In the genomic region with DNA sequence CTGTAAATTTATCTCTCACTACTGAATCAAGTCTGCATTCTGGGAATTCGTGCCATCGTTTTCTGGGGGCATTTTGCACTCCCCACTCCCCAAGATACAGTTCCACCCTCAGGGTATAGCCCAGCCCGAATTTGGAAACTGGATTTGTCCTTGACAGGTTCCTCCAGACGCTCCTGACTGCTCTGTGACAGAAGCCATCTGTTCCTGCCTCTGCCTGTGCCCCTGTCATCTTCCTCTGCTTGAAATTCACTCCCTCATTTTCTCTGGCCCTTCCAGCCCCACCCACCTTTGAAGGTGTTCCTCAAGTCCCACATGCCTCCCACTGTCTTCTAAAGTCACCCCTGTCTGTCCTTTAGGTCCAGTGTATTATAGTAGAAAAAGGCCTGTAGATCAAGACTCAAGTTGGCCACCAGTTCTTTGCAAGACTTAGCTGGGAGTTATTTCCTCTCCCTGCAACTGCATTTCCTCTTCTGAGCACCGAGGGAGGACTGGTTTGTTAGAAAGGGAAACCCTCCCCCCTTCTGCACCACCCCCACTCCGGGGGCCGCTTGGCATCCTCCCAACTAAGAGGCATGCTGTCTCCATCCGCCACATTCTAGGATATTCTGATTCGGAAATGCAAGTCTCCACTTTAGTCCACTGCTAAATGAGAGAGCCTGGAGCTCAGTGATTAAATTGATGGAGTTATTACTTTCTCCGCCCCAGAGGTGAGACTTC, we compare ENCODE assay signal across 11 mouse cellular contexts. TPM values are rescaled to one million over a fixed set of nuclear protein-coding genes. Genes with fewer than 3 reads are reported as not detected.
DNase-seq lines count a peak whose midpoint lies in the region; ATAC-seq lines count a peak whose summit lies in the region.
"Had no signal": no experiment of that assay in that cellular context is flagged by ENCODE, and none has a peak within 500 bp of the region (broad histone marks: within the 10 kb centered on the region; RNA-seq: fewer than 3 reads in every experiment).

No protein-coding gene starts in this region.

- no peak overlapping the region for H3K4me2 ChIP-seq in kidney, embryonic 15.5 days
- H3K4me2 ChIP-seq in midbrain, embryonic 11.5 days: no peak overlapping the region

- H3K4me1 ChIP-seq in heart, embryonic 10.5 days: peaks cover 27% of the 10 kb centered on the region
- peaks cover 28% of the 10 kb centered on the region; the same call in 1 of the 2 replicates for H3K4me1 ChIP-seq in kidney, embryonic 15.5 days
- H3K4me1 ChIP-seq in midbrain, embryonic 11.5 days (ENCODE audit: control insufficient read depth, insufficient read depth, low read length): peaks cover 3% of the 10 kb centered on the region; the same call in 1 of the 2 replicates

- peak overlapping the region; percentile 76 for H3K27ac ChIP-seq in heart, embryonic 10.5 days
- peak overlapping the region; percentile 86 for H3K27ac ChIP-seq in kidney, embryonic 15.5 days
- no peak overlapping the region for H3K27ac ChIP-seq in midbrain, embryonic 11.5 days (ENCODE audit: low read depth, low read length)
- H3K27ac ChIP-seq: macrophage had no signal

- H3K4me3 ChIP-seq in heart, embryonic 10.5 days: no peak overlapping the region
- H3K4me3 ChIP-seq in kidney, embryonic 15.5 days (replicated peaks): no peak overlapping the region
- no peak overlapping the region for H3K4me3 ChIP-seq in midbrain, embryonic 11.5 days (ENCODE audit: low read depth, low read length)
- H3K4me3 ChIP-seq: erythroblast, embryonic 14.5 days had no signal

- ATAC-seq in kidney, embryonic 15.5 days (replicated peaks; ENCODE audit: low FRiP score): peak; percentile 44; the same call in 1 of the 2 replicates
- ATAC-seq in megakaryocyte progenitor cell, adult 5-6 weeks (replicated peaks; ENCODE audit: poor library complexity): peak; percentile 52
- no peak for ATAC-seq in midbrain, embryonic 11.5 days (ENCODE audit: low FRiP score)
- ATAC-seq: Patski had no signal

- no peak overlapping the region for H3K9ac ChIP-seq in kidney, embryonic 15.5 days
- no peak overlapping the region for H3K9ac ChIP-seq in midbrain, embryonic 11.5 days (ENCODE audit: low read length)

- H3K27me3 ChIP-seq in heart, embryonic 10.5 days (ENCODE audit: insufficient read depth, poor library complexity, severe bottlenecking): no peaks in the 10 kb centered on the region
- H3K27me3 ChIP-seq in kidney, embryonic 15.5 days: no peaks in the 10 kb centered on the region
- H3K27me3 ChIP-seq in midbrain, embryonic 11.5 days (ENCODE audit: control insufficient read depth, insufficient read depth, low read length): no peaks in the 10 kb centered on the region

- no peaks in the 10 kb centered on the region for H3K36me3 ChIP-seq in heart, embryonic 10.5 days
- H3K36me3 ChIP-seq in kidney, embryonic 15.5 days: no peaks in the 10 kb centered on the region
- H3K36me3 ChIP-seq in midbrain, embryonic 11.5 days (ENCODE audit: control insufficient read depth, insufficient read depth, low read length): no peaks in the 10 kb centered on the region

- peak; percentile 10 for DNase-seq in layer of hippocampus, adult 9-11 months
- no peak for DNase-seq in layer of hippocampus, adult 9-10 months (ENCODE audit: low spot score)
- no peak for DNase-seq in heart, embryonic 10.5 days (ENCODE audit: low spot score)
- no peak for DNase-seq in urinary bladder, postnatal 36 days (ENCODE audit: low spot score in 2 of 2)
- DNase-seq in cerebellum, postnatal 4 days (ENCODE audit: low spot score in 2 of 2): no peak
- DNase-seq in midbrain, embryonic 11.5 days (ENCODE audit: low spot score, missing footprints): no peak

- WGBS in heart, embryonic 10.5 days: 28% methylated on average over 10 of the region's 10 CpGs
- 26% methylated on average over 10 of the region's 10 CpGs for WGBS in kidney, embryonic 15.5 days
- 44% methylated on average over 10 of the region's 10 CpGs for WGBS in midbrain, embryonic 11.5 days

- H3K9me3 ChIP-seq in heart, embryonic 10.5 days: no peaks in the 10 kb centered on the region
- no peaks in the 10 kb centered on the region for H3K9me3 ChIP-seq in kidney, embryonic 15.5 days (replicated peaks)
- H3K9me3 ChIP-seq in midbrain, embryonic 11.5 days (ENCODE audit: control insufficient read depth, low read length): no peaks in the 10 kb centered on the region

RNA-seq across cellular contexts. Expression of a gene that starts 57.4 kb away (rescaled TPM):
- polyA plus RNA-seq in heart, embryonic 10.5 days (2016; fragmentation: Nextera tagmentation; extraction: Ambion mirVana): 172 and 199 TPM in 2 replicates
- 152 and 173 TPM in 2 replicates for polyA plus RNA-seq in kidney, embryonic 15.5 days (2015; fragmentation: Nextera tagmentation; extraction: Ambion mirVana)
- 392 and 418 TPM in 2 replicates for total RNA-seq in megakaryocyte progenitor cell, adult 5-6 weeks (2015)
- 395 and 396 TPM in 2 replicates for total RNA-seq in megakaryocyte progenitor cell, adult 5-6 weeks (2017)
- polyA plus RNA-seq in midbrain, embryonic 11.5 days (2014; fragmentation: Nextera tagmentation; extraction: Ambion mirVana): 75.3 and 76.5 TPM in 2 replicates
